Mouse (Mus musculus) brain, embryonic 14.5 days (tissue): Measurements from ENCODE around the gene Picalm.

Experiments used
- CTCF ChIP-seq: fragments of 200-500 bp; IDR thresholded peaks from 2 replicates; pipeline ENCODE4 v1.5.1; 2012; ENCODE audit warnings: inconsistent platforms, mild to moderate bottlenecking, moderate library complexity, borderline replicate concordance; ENCODE audit not compliant: insufficient read depth, insufficient read length; ENCODE audit errors: extremely low read depth
- POLR2A ChIP-seq: fragments of 200-500 bp; IDR thresholded peaks from 2 replicates; pipeline ENCODE4 v1.6.1; 2012; ENCODE audit warnings: mild to moderate bottlenecking, inconsistent platforms, borderline replicate concordance; ENCODE audit not compliant: poor library complexity, insufficient read depth, insufficient read length, severe bottlenecking; ENCODE audit errors: extremely low read depth

DNA sequence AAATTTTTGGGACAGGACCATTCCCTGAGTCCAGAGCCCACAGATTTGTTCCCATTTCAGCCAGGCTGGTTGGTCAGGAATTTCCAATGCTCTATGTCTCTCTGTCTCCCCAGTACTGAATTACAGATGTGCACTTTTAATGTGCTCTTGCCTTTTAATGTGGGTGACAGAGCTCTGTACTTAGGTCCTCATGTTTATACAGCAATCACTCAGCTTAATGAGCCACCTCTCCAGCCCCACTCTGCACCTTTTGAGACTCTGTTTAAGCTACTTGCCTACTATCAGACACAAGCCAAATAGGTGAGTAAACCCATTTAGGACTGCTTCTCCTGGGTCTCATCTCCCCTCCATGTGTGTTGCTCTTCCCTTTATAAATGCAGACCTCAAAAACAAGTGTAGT is 43.2 kb upstream of the Picalm start:
- TF ChIP-seq POLR2A, result no peak
- no peak for TF ChIP-seq CTCF
